Mouse (Mus musculus) cortical plate, adult 2 months (tissue): ENCODE measurements around the gene Cacna1d.
A peak's percentile ranks its signal among the peaks of the same experiment; 100 is the strongest.

Experiments used
- CTCF ChIP-seq: fragments of 200-500 bp; IDR thresholded peaks from 2 replicates; pipeline ENCODE4 v1.5.1; 2011; ENCODE audit warnings: mild to moderate bottlenecking, control low read depth, low read length; ENCODE audit not compliant: insufficient read depth; ENCODE audit errors: extremely low read depth
- POLR2A ChIP-seq: fragments of 200-500 bp; IDR thresholded peaks from 2 replicates; pipeline ENCODE4 v1.6.1; 2011; ENCODE audit warnings: mild to moderate bottlenecking, low read length, control low read depth; ENCODE audit not compliant: insufficient read depth; ENCODE audit errors: extremely low read depth

GRCm38 (mm10) chr14:30372878-30373277 lies 118.4 kb downstream of the Cacna1d start:
- TF ChIP-seq POLR2A (no peak), CTCF (0 out of 2 replicates have a peak, but pooled peaks have one; percentile 2)
